Mouse (Mus musculus) retina, postnatal 1 day (tissue): Measurements from ENCODE around the gene Serinc3.
A peak's percentile ranks its signal among the peaks of the same experiment; 100 is the strongest.

Experiments
- DNase-seq: peaks from one replicate; pipeline ENCODE4 v3.0.0-alpha.2; 2012

Serinc3 gene

GRCm38 (mm10) chr2:163592084-163592483 is 52.8 kb downstream of the Serinc3 start:
- peak; percentile 32 for DNase-seq

- DNase-seq, result no peak
Observed at GRCm38 (mm10) chr2:163590996-163591395, 53.9 kb downstream of the Serinc3 start.

- DNase-seq, result no peak
Observed at GRCm38 (mm10) chr2:163590211-163590610, 54.7 kb downstream of the Serinc3 start.

- no peak for DNase-seq
Observed at GRCm38 (mm10) chr2:163587506-163587905, 57.4 kb downstream of the Serinc3 start.

GRCm38 (mm10) chr2:163586384-163587261 is 58.3 kb downstream of the Serinc3 start:
- DNase-seq, result peak; percentile 66

GRCm38 (mm10) chr2:163584088-163584426 is 60.9 kb downstream of the Serinc3 start:
- DNase-seq, result no peak

- DNase-seq, result no peak
Observed at GRCm38 (mm10) chr2:163583226-163584087, 61.5 kb downstream of the Serinc3 start.

- no peak for DNase-seq
Observed at GRCm38 (mm10) chr2:163580069-163580945, 64.6 kb downstream of the Serinc3 start.

- no peak for DNase-seq
Observed at GRCm38 (mm10) chr2:163577986-163578385, 66.9 kb downstream of the Serinc3 start.

- peak; percentile 20 for DNase-seq
Observed at GRCm38 (mm10) chr2:163575248-163575647, 69.7 kb downstream of the Serinc3 start.

- no peak for DNase-seq
Observed at GRCm38 (mm10) chr2:163574321-163574720, 70.6 kb downstream of the Serinc3 start.
